Mouse (Mus musculus): ENCODE measurements at regions not wholly inside any gene's neighbourhood (a gene's known extent, or its start where the extent isn't known, plus 50 kb on each side); places are given as distances from the start of the nearest gene placed in this dataset. TPM values are rescaled to one million over a fixed set of nuclear protein-coding genes. Genes with fewer than 3 reads are reported as not detected.

Small RNAs in the stretch of these regions (microRNA-seq; reads per million reads assigned to microRNA genes)
- not detected for gene Mir3963
